Mouse (Mus musculus) kidney, adult 18-20 months (tissue): ENCODE measurements around the gene Tmem163.
A peak's percentile ranks its signal among the peaks of the same experiment; 100 is the strongest.

ENCODE experiments used
- DNase-seq: peaks from one replicate; pipeline ENCODE4 v3.0.0; 2021

Tmem163 gene

DNA sequence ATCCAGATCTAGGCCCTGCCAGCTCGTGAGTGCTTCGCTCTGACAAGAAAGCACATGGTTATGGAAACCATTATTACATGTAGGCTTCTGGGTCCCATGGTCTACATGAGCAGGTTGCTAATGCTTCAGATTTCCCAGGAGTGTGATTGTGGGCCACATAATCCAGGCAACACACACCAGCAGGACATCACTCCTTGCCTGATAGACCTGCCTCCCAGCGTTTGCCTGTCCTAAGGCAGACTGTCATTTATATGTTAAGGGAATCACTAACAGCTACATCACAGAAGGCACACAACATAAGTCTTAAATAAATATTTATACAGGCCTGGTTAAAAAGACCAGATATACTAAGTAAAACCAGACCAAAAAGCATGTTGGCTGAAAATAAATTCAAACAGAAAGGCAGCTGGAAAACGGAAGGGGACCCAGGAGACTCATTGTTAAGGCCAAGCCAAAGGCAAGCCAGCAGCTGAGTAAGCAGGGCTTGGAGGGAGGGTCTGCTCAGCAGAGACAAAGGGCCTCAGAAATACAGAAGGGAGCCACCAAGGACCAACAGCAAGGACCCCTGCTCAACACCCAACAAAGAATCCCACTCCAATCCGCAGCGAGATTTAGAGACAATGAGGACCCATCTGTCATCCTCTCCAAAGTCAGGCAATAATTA is 123.4 kb downstream of the Tmem163 start:
- no peak for DNase-seq

DNA sequence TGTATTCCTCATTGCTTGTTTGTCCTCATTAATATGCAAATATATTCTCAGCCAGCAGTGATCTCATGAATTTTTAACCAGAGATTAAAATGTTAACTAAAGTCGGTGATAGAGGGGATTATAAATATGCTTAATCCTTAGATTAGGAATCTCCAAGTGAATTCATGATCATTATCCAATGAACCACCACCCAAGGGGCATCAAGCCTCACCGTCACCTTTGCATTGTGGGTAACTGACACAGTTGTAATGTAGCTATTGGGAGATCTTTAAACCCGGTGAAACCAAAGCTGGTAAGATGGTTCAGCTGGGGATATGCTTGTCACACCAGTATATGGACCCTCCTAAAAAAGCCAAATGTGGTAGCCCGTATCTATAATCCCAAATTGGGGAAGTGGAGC is 131.3 kb downstream of the Tmem163 start:
- no peak for DNase-seq

GRCm38 (mm10) chr1:127542756-127543155 is 136.6 kb downstream of the Tmem163 start:
- no peak for DNase-seq

- no peak for DNase-seq
Measured at GRCm38 (mm10) chr1:127541931-127542330, 137.4 kb downstream of the Tmem163 start.

- DNase-seq = no peak
Measured at GRCm38 (mm10) chr1:127541522-127541921, 137.8 kb downstream of the Tmem163 start.

- no peak for DNase-seq
Measured at GRCm38 (mm10) chr1:127537204-127538038, 141.9 kb downstream of the Tmem163 start.

DNA sequence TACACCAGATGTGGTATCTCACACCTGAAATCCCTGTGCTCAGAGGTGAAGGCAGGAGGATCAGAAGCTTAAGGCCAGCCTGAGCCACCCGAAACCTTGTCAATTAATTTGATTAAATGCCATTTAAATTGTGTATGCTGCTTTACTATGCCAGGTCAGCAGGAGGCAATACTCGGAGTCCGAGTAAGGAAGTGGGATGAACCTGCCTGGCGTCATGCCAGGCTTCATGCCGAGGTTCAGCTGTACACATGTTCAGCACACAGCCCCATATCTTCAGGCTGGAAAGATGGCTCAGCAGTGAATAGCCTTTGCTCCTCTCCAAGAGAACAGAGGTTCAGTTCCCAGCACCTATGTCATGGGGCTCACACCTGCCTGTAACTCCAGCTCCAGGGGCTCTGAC is 142.9 kb downstream of the Tmem163 start:
- no peak for DNase-seq

- DNase-seq = no peak
Measured at GRCm38 (mm10) chr1:127531723-127532122, 147.6 kb downstream of the Tmem163 start.

DNA sequence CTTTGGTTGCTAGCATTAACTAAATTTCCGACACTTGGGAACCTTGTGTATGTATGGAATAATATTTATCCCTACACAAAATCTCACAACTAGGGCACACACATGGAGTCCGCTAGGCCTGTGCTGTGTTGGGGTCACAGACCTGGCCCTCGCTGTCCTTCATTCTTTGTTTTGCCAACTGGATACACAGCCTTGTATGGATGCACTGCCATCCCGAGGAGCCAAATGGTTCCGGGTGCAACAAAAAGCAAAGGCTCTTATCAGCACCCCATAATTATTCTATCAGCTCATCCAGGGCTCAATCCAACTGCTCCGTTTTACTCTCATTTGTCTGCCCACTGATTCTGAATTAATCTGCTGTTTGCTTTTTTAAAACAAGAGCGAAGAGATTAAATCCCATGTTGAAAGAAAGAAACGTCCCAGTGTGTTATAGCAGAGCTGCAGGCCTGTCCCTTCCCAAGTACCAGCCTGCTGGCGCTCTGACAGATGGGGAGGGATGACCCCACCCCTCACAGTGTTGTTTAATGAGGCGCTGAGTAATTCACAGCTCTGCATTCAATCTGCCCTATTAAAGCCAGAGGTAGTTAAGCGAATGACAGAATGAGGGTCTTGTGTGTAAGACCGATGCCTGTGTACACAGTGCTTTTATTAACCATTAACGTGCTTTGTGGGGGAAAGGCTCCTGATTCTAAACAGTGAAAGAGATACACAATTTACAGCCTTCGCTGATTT is 148.3 kb downstream of the Tmem163 start:
- no peak for DNase-seq

GRCm38 (mm10) chr1:127523364-127523763 is 156.0 kb downstream of the Tmem163 start:
- DNase-seq = no peak

DNA sequence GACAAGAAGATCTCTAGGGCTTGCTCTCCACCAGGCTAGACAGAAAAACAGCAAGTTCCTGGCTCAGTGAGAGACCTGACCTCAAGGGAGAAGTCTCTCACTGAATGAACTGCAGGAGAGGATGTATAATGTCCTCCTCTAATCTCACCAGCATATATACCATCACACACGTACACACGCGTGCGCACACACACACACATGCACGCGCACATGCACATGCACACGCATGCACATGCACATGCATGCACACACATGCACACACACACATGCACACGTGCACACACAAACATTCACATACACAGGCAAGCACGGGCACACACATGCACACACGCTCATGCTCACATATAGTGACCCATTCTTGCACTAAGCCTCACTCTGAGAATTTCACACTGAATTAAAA is 164.5 kb downstream of the Tmem163 start:
- DNase-seq = no peak

DNA sequence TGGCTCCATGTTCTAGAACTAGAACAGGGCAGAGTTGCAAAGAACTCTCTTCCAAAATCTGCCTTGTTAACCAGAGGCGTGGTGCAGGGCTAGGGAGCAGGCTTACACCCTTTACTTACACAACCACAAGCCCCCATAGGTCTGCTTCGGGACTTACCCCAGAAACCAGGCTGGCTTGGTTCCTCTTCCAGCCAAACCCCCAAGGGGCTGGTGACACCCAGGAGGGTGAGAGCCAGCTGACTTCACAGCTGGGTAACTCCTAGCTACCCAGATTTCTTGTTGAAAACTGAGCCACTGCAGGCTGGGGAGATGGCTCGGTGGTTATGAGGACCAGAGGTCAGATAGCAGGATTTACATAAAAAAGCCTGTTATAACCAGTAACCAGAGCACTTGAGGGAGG is 164.9 kb downstream of the Tmem163 start:
- DNase-seq = no peak

- no peak for DNase-seq
Measured at GRCm38 (mm10) chr1:127513664-127514063, 165.7 kb downstream of the Tmem163 start.

- no peak for DNase-seq
Measured at GRCm38 (mm10) chr1:127513140-127513539, 166.2 kb downstream of the Tmem163 start.

DNA sequence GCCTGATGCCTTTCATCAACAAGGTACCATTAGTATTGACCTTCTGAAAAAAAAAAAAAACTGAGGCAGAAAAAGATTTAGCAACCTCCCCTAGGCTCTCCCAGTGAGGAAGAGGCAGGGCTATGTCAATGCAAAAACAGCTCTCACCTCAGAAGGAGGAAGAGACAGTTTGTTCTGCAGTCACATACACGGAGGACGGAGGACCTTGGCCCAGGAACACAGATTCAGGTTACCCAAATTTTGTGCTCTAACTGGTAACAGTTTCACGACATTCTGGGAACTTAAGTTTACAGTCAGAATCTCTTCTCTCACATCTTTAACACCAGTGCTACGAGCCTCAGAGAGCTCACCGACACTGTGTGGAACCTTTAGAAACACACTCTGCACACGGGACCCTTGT is 166.6 kb downstream of the Tmem163 start:
- no peak for DNase-seq

- DNase-seq = no peak
Measured at GRCm38 (mm10) chr1:127511362-127511761, 168.0 kb downstream of the Tmem163 start.

DNA sequence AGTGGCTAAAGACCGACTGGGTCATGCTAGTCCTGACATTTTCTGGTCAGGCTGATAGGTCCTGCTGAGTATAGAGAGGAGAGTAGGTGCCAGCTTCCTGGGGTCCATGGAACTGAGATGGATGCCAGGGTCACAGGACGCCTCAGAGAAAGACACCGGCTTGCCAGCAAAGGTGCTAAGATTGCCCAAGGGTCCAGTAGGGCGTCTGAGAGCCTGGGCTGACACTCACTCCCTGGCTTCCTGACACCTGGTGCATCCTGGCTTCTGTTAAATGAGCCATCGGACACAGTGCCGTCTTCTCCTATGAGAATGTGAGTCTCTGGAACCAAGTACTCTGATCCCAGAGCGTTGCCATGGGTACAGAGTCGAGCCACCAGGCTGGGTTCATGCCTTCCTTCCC is 170.4 kb downstream of the Tmem163 start:
- DNase-seq = no peak

DNA sequence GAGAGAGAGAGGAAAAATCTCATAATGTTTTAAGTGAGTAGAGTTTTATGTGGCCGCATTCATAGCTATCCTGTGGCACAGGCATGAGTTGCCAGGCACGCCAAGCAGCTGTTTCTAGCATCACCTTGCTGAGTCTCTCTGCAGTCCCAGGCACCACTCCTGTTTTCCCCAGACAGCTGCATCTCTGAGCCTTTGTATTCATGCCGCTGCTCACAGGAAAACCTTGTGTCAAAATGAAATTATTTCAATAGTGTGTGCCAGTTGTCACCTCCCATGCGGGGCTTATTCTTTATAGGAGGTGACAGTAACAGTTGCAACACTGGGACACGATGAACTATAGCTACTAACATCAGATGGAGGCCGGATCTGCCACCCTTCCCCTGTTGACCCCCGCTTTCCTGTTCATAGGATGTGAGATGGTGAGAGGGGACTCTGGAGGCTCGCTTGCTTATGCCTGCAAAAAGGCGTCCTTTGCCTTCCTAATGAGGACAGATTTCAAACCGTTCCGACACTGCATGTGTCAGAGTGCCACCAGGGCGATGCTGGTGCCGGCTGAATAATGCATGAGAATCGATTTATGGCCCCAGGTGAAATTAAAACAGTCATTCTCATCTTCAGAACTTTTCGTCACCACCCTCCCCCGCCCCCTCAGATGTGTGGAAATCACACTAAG is 171.1 kb downstream of the Tmem163 start:
- no peak for DNase-seq

GRCm38 (mm10) chr1:127507042-127507650 is 172.2 kb downstream of the Tmem163 start:
- no peak for DNase-seq

DNA sequence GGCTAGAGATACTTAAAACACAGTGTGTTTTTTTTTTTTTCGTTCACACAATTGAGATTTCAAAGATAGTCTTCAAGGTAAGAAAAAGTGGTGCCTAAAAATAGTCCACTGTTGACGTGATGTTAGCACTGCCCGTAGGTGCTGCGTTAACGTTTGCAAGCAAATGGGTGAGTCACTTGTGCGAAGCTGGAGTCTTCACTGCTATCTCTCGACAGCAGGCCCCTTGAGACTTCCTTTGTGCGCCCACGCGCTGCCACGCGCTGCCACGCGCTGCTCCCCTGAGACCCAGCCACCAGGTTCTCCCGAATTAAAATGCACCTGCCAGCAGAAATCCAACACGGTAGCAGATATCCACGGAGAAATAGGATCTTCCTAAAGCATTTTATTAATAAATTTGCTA is 178.6 kb downstream of the Tmem163 start:
- DNase-seq = no peak

- peak; percentile 74 for DNase-seq
Measured at GRCm38 (mm10) chr1:127500219-127500618, 179.1 kb downstream of the Tmem163 start.

- no peak for DNase-seq
Measured at GRCm38 (mm10) chr1:127498746-127499145, 180.6 kb downstream of the Tmem163 start.
